Mouse (Mus musculus): ENCODE data around the gene Stxbp3. TPM values are rescaled to one million over a fixed set of nuclear protein-coding genes. Genes with fewer than 3 reads are reported as not detected.

Gene Stxbp3
- polyA plus RNA-seq, 2 experiments from 2014 or later = 58.1 to 69.1 TPM

DNA sequence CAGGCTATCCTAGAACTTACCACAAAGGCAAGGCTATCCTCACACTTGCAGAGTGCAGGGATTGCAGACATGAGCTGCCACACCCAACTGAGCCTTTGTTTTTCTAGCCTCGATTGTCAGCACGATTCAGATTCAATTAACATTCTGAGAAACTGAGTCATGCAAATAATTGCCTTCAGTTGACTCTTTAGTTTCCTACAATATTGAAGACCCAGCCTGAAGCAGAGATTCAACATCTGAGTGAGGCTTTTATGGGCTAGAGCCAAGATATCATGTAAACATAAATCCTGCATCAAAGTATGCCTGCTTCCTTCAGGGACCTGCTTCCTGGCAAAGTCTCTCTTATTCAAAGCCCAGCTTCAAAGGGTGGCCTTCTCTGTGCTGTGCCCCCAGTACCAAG is 76.6 kb downstream of the Stxbp3 start:
- no peak for ATAC-seq

- no peak for ATAC-seq
These were observed 77.7 kb downstream of the Stxbp3 start for GRCm38 (mm10) chr3:108762597-108763111.

GRCm38 (mm10) chr3:108759566-108760420 is 80.5 kb downstream of the Stxbp3 start:
- no peak for ATAC-seq

- ATAC-seq = no peak
These were observed 82.8 kb downstream of the Stxbp3 start for GRCm38 (mm10) chr3:108757570-108757969.

- no peak for ATAC-seq
These were observed 84.2 kb downstream of the Stxbp3 start for GRCm38 (mm10) chr3:108756131-108756530.

DNA sequence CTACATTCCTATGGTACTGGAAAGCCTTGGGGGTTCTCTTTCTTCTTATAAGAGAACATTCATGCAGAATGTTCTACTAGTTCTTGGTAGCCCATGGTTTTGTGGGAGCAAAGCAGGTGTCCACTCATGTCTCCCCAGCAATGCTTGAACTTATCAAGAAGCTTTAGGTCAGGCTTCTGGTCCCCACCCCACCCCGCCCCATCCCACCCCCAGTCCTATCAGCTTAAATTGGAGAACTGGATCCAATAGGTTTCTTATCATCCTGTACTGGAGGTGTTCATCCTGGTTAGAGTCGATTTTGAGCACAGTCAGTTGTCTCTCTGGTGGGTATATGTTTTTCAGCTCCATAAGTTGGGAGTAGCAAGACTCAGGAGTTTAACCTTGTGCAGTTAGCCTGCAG is 84.8 kb downstream of the Stxbp3 start:
- ATAC-seq = no peak

- ATAC-seq = no peak
These were observed 85.8 kb downstream of the Stxbp3 start for GRCm38 (mm10) chr3:108754541-108754940.

DNA sequence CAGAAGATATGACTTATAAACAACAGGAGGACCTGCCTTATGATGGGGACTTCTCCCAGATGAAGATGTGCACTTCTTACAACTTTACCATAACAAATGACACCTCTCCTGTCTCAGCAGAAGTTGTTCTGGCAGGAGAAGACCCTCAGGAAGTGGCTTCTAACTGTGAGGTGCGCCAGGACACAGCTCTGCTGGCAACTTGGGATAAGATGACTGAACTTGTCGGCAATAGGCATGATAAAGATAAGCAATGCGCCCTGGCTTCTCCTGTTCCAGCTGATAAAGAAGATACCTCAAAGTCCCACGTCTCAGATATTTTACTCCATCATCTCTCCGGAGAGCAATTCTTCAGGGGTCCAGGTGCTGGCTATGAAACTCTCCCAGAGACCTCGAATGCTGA is 88.6 kb downstream of the Stxbp3 start:
- no peak for ATAC-seq

GRCm38 (mm10) chr3:108751061-108751460 is 89.3 kb downstream of the Stxbp3 start:
- ATAC-seq = no peak

- no peak for ATAC-seq
These were observed 96.3 kb downstream of the Stxbp3 start for GRCm38 (mm10) chr3:108744060-108744459.

Other genes with a start within 250 kb of the Stxbp3 start
- 1 to 10 TPM; 6.1 to 9.1 TPM for gene Wdr47, start 249.2 kb downstream of the Stxbp3 start, polyA plus RNA-seq (2017; shearing (Covaris generic))
- gene Clcc1, start 186.6 kb downstream of the Stxbp3 start, polyA plus RNA-seq (2017; shearing (Covaris generic)) = 10 to 100 TPM; 55.0 to 62.4 TPM
- gene Gpsm2, start 118.2 kb downstream of the Stxbp3 start, polyA plus RNA-seq (2017; shearing (Covaris generic)) = 1 to 10 TPM; 4.3 to 5.5 TPM
- not detected for gene Aknad1, start 100.9 kb downstream of the Stxbp3 start, polyA plus RNA-seq (2017; shearing (Covaris generic))
- gene Fndc7, start 49.5 kb upstream of the Stxbp3 start, polyA plus RNA-seq (2017; shearing (Covaris generic)) = under 1 TPM; 0.11 to 0.21 TPM
- gene Prpf38b, start 71.2 kb upstream of the Stxbp3 start, polyA plus RNA-seq (2017; shearing (Covaris generic)) = 100 to 1,000 TPM; 109 to 118 TPM
- under 1 TPM; 0.24 to 0.90 TPM for gene Henmt1, start 99.3 kb upstream of the Stxbp3 start, polyA plus RNA-seq (2017; shearing (Covaris generic))
- gene Gm9857, start 99.9 kb upstream of the Stxbp3 start, polyA plus RNA-seq (2017; shearing (Covaris generic)) = not detected
- 1 to 10 TPM; 3.2 to 4.4 TPM for gene Fam102b, start 187.1 kb upstream of the Stxbp3 start, polyA plus RNA-seq (2017; shearing (Covaris generic))
- not detected for gene Slc25a54, start 239.9 kb upstream of the Stxbp3 start, polyA plus RNA-seq (2017; shearing (Covaris generic))